Mouse (Mus musculus) adrenal gland, postnatal 4 days (tissue): ENCODE data around the gene Cox19. TPM values are rescaled to one million over a fixed set of nuclear protein-coding genes. Genes with fewer than 3 reads are reported as not detected.
A peak's percentile ranks its signal among the peaks of the same experiment; 100 is the strongest.
"Not testable (repeated sequence)": the region's sequence is repeated elsewhere in the genome, so short reads cannot be mapped to it uniquely, and the experiment has no call there.

Experiments used
- DNase-seq, 2 experiments: peaks; one replicate each; pipeline ENCODE4 v3.0.0; 2021 to 2022; ENCODE audit warnings: low spot score in 2 of 2, mixed read lengths in 2 of 2
- long read RNA-seq, 2 experiments: library from polyadenylated mRNA; stranded (forward); transcript quantifications; one replicate each; pipeline ENCODE4 v2.0.0; 2021
- total RNA-seq, 2 experiments: library from RNA; stranded (reverse); gene quantifications; 2 replicates each; pipeline ENCODE4 v1.2.3; 2021

Cox19 gene
- total RNA-seq: 10 to 100 TPM; 62.9 to 65.6 TPM
- long read RNA-seq, experiment 1, transcript Cox19-201 (3 exons, 2,461 nt): major isoform, 24 of 39 reads
- long read RNA-seq, experiment 1, partial matches to known transcripts: 0 of 39 reads
- long read RNA-seq, experiment 1, other reads (novel, unspliced or antisense): 12 of 39 reads
- long read RNA-seq, experiment 2, transcript Cox19-201 (3 exons, 2,461 nt): major isoform, 36 of 47 reads
- long read RNA-seq, experiment 2, partial matches to known transcripts: 0 of 47 reads
- long read RNA-seq, experiment 2, other reads (novel, unspliced or antisense): 8 of 47 reads

DNA sequence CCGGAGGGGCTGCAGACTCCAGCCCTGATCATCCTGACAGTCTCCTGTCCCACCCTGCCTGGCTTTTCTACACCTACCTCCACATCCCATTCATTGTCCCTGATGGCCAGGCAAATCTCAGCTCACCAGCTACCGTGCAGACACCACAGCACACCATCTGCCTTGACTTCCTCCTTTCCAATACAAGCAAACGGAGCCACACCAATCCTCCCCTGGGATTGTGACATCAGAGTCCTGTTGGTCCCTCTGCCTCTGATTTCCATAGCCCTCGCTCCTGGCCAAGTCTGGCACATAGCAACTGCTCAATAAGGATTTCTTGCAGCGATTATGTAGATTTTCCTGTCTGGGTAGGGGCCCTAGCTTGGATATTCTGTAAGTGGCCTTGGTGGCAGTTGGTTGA lies at the start of gene Cox19:
Gene Cox19, minus strand, starts transcription at position 285 of the 400 bp plus-strand sequence.
- no peak for DNase-seq

DNA sequence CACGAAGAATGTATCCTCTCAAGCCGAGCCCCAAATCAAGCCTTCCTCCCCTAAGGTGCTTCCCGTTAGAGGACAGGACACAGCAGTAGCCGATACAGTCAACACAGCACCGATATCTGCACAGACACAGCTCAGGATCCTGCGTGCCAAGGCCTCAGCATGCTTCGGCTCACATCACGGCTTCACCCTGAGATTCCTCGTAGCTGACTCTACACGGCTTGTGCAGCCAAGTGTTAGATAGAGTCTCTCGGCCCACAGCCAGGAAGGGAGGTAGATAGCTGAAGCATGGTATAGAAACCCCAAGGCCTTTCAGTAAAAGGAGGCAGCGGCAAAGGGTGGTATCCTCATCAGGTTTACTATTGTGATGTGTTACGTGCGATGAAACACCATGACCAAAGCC lies 48.8 kb upstream of the Cox19 start:
- DNase-seq: no peak

GRCm38 (mm10) chr5:139398786-139399185 lies 47.6 kb upstream of the Cox19 start:
- no peak for DNase-seq

DNA sequence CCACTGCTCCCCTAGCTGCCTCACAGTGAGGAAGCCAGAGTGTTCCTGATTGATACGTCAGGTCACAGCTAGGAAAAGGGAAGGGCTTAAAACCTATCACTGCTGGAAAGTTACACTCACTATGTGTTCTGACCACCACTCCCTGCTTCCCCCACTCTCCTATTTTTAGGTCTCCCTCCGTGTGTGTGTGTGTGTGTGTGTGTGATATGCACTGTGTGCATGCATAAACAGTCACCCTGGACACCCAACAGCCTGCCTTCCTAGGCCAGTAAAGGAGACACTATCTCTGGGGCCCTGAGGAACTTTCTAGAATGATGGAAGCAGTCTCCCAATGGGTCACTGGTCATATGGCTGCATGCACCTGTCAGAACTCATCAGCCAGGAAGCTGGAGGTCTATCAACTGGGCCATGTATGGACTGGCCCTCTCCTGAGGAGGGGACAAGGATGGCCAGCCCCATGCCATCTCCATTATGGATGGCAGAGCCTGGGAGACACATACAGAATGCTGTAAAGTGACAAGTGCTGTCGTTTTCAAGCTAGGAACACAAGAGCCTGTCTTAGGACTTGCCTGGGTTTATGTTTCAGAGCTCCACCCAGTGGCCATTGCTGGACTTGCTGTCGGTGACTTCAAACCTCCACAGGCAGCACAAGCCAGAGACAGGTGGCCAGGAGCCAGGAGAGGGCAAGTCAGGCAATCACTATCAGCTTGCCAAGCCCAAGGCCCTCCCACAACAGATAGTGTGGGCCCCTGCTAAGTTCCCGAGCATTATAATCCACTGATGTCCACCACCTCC lies 46.9 kb upstream of the Cox19 start:
- peak; percentile 70 to 91 for DNase-seq

DNA sequence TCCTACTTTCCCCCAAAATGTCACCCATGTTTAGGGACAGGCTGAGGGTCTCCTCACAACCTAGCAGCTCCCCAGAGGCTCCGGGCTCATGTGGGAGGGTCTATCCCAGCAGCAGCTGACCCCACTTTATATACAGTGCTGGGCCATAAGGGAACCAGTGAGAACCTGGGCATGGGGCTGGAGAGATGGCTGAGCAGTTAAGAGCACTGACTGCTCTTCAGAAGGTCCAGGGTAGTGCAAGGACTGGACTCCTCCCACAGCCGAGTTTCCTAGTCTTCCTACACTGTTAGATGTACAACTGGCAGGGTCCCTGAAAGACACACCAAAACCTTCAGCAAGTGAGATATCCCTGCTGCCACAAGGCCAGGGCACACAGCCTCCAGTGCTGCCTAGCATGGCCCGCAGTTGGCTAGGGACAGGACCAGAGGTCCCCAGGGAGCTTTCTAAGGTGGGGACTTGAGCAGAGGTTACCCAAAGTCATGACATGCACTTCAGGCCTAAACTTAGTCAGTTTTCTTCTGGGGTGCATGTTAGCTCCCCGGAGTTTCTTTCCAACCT lies 46.2 kb upstream of the Cox19 start:
- no peak for DNase-seq

- no peak for DNase-seq
Observed at GRCm38 (mm10) chr5:139395528-139395927, 44.3 kb upstream of the Cox19 start.

GRCm38 (mm10) chr5:139394399-139394798 lies 43.2 kb upstream of the Cox19 start:
- DNase-seq: no peak

- no peak for DNase-seq
Observed at GRCm38 (mm10) chr5:139393197-139393588, 42.0 kb upstream of the Cox19 start.

- DNase-seq: no peak
Observed at GRCm38 (mm10) chr5:139392219-139393196, 41.3 kb upstream of the Cox19 start.

DNA sequence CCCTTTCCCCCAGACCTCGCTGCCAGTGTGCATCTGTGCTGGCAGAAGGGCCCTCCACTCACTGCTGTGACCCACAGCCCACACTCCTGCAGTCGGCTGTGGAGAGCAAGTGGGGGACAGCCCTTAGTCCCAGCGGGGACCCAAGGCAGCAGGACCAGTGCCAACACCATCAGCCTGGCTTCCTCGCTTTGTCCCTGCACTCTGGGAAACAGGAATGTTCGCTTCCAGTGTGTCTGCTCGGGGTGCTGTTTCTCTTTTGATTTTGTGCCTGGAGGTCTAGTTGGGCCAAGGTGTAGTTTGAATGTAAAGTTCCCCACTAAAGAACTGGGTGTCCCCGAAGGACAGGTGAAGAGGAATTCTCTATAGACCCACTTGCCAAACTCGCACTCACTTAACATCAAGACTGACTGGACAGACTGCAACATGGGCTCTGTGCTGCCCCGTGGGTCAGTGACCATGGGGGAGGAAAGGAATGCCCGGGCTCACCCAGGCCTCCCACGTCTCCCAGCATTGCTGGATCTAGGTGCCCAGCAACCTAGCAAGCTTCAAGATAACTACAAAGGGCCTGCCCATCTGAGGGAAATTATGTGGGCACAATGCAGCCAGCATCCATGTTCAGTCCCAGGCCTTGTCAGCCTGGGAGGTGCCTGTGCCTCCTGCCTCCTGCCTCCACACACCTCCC lies 40.2 kb upstream of the Cox19 start:
- no peak for DNase-seq

- DNase-seq: not testable (repeated sequence)
Observed at GRCm38 (mm10) chr5:139390324-139391119, 39.3 kb upstream of the Cox19 start.

DNA sequence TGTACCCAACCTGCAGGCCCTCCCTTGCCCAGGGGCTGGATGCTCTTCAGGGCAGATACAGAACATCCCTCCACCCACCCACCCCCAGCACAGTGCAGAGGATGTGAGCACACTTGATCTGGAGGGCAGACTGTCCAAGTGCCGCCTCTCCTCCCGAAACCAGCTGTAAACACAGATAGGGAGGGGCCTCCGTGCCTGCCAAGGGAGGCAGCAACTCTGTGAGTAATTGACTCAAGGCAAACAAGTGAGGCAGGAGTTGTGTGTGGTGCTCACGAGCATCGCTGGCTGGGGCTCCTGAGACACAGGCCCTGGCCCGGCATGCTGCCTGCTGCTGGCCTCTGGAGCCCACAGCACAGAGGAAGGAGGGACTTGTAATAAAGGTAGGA lies 38.5 kb upstream of the Cox19 start:
- DNase-seq: peak in 1 of 2 experiments; percentile 47

DNA sequence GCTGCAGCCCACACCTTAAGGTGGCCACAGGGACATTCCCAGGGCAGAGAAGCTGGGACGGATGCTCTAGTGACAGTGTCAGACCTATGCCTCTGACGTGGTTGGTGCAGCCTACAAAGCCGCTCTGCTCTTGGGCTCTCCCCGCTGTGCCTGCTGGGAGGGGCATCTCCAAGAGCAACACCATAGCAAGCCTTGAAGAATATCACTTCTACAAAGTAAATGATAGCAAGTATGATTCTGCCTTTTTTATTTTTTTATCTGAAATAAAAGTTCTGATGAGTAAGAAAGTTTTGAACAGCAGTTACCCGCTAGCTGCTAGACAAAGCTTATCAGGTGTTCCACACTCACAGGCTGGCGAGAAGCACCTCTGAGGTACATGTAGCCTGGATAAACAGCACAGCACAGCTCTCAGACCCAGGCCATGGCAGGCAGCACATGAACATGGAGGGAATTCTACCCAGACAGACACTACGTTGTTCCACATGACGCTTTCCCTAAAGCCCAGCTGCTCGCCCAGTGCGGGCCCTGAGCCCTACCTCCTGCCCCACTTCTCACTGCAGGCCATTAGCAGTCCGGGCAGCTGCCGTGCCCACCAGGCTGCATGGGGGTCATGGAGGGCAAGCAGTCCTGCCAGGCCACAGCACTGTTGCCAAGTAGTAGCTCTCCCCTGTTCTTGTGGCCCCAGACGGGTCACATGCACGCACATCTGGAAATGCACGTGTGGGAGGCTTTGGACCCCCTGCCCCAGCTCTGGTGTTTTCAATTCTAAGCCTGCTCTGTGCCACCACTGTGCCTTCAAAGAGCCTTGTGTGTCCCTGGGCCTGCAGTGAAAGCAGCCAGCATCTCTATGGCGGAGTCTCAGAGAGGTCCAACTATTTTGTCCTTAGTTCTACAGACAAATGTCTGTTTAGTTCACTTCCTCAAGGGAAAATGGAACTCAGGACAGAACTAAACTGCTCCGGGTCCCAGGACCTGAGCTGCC lies 37.8 kb upstream of the Cox19 start:
- DNase-seq: no peak

GRCm38 (mm10) chr5:139388195-139388570 lies 37.0 kb upstream of the Cox19 start:
- no peak for DNase-seq

- DNase-seq: no peak
Observed at GRCm38 (mm10) chr5:139387329-139388194, 36.3 kb upstream of the Cox19 start.

- DNase-seq: no peak
Observed at GRCm38 (mm10) chr5:139386047-139386446, 34.8 kb upstream of the Cox19 start.

- DNase-seq: no peak
Observed at GRCm38 (mm10) chr5:139384531-139384930, 33.3 kb upstream of the Cox19 start.

GRCm38 (mm10) chr5:139383234-139383633 lies 32.0 kb upstream of the Cox19 start:
- DNase-seq: no peak
